Mouse (Mus musculus) embryonic fibroblast, embryonic 13.5 days (primary cell): Measurements from ENCODE around the gene Fam83f. TPM values are rescaled to one million over a fixed set of nuclear protein-coding genes. Genes with fewer than 3 reads are reported as not detected.

ENCODE experiments used
- H3K27ac ChIP-seq: 2 replicates; pipeline ENCODE4 v1.5.1; 2012; ENCODE audit warnings: low read length, control low read depth, inconsistent platforms; ENCODE audit not compliant: insufficient read depth
- H3K4me1 ChIP-seq: 2 replicates; pipeline ENCODE4 v1.6.1; 2011; ENCODE audit warnings: low read length; ENCODE audit not compliant: control insufficient read depth, insufficient read depth
- H3K4me3 ChIP-seq: 2 replicates; pipeline ENCODE4 v1.5.1; 2011; ENCODE audit warnings: mild to moderate bottlenecking, control low read depth, low read length; ENCODE audit not compliant: insufficient read depth
- CTCF ChIP-seq: IDR thresholded peaks from 2 replicates; pipeline ENCODE4 v1.5.1; 2011; ENCODE audit warnings: mild to moderate bottlenecking, control low read depth, low read length, moderate library complexity, borderline replicate concordance; ENCODE audit not compliant: insufficient read depth
- POLR2A ChIP-seq: IDR thresholded peaks from 2 replicates; pipeline ENCODE4 v1.6.1; 2011; ENCODE audit warnings: low read depth, mild to moderate bottlenecking, control low read depth, low read length, moderate library complexity
- polyA plus RNA-seq: library from polyadenylated mRNA; stranded (reverse); fragments of >200 nt; gene quantifications from 2 replicates; pipeline ENCODE4 v1.2.4, GENCODE M21; 2011; ENCODE audit warnings: low read depth; ENCODE audit not compliant: missing spikeins, insufficient read length

Fam83f gene
- polyA plus RNA-seq, 1 experiment: 0.23 TPM

DNA sequence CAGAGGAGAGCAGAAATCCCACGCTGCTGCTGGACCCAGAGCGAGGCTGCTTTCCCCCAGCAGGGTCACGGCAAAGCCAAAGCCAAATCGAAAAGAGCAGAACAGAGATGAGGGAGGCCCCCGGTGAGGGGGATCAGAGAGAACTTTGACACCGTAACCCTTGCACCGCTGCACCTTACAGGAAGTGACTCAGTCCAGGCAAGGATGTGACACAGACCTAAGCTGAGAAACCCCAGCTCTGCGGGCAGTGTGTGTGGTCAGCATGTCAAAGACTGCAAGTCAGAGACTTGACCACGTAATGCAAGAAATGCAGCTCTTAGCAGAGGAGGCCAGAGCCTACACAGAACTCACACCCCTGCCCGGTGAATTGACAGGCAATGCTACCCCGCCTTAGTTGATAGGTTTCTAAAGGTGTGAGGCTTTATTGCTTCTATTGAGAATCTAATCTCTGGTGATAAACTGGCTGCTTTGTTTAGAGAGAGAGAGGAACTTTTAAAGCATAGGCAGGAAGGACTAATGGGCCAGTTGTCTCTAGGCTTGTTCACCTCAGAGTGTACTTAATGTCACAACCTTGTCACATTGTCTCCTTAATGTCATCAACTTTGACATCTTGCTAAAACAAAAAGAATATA is 32.5 kb upstream of the Fam83f start:
- Histone ChIP-seq H3K4me3 (no peak overlapping the region), H3K27ac (no peak overlapping the region), H3K4me1 (peaks cover 11% of the 10 kb centered on the region)
- no peak for TF ChIP-seq POLR2A

DNA sequence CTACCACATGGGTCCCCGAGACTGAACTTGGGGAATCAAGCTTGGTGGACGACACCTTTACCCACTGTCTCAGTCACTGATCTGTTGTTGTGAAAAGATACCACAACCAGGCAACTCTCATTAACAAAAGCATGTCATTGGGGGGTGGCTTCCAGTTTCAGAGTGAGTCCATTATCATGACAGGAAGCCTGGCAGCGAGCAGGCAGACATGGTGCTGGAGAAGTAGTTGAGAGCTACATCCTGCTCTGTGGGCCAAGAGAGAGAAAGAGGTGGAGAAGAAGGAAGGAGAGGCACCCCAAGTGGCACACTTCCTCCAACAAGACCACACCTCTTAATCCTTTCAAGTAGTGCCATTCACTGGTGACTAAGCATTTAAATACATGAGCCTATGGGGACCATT is 31.8 kb upstream of the Fam83f start:
- Histone ChIP-seq H3K4me1 (peaks cover 11% of the 10 kb centered on the region), H3K4me3 (no peak overlapping the region), H3K27ac (no peak overlapping the region)
- no peak for TF ChIP-seq CTCF
- no peak for TF ChIP-seq POLR2A

DNA sequence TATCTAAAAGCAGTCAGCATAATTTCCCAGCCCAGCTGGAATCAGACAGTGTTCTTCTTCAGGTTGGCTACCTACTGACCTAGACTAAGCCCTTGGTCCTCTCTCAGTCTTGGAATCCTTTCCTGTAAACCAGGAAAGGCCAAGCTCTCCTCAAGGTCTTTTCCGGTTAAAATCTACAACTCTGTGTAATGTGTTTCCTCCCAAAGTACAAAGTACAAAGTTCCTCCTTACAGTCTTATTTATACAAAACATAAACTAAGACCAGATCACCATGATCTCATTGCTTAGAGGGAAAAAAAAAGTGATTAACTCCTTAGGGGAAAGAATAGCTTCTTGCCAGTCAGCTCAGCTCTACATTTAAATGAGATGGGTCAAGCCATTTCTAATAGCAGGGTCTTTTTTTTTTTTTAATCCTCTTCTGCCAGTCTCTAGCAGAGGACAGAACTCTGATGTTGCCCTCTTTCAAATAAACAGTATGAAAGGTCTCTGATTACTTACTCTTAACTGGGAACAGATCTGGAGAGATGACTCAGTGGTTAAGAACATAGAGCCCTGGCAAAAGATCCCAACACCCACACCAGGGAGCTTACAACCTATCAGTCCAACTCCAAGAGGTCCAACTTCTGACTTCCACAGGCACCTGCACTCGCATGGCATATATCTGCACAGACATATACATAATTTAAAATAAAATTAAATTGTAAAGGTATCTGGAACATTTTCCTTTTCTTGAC is 29.8 kb upstream of the Fam83f start:
- peaks cover 11% of the 10 kb centered on the region for H3K4me1 ChIP-seq
- no peak overlapping the region for H3K27ac ChIP-seq
- no peak overlapping the region for H3K4me3 ChIP-seq
- TF ChIP-seq POLR2A (no peak), CTCF (no peak)

DNA sequence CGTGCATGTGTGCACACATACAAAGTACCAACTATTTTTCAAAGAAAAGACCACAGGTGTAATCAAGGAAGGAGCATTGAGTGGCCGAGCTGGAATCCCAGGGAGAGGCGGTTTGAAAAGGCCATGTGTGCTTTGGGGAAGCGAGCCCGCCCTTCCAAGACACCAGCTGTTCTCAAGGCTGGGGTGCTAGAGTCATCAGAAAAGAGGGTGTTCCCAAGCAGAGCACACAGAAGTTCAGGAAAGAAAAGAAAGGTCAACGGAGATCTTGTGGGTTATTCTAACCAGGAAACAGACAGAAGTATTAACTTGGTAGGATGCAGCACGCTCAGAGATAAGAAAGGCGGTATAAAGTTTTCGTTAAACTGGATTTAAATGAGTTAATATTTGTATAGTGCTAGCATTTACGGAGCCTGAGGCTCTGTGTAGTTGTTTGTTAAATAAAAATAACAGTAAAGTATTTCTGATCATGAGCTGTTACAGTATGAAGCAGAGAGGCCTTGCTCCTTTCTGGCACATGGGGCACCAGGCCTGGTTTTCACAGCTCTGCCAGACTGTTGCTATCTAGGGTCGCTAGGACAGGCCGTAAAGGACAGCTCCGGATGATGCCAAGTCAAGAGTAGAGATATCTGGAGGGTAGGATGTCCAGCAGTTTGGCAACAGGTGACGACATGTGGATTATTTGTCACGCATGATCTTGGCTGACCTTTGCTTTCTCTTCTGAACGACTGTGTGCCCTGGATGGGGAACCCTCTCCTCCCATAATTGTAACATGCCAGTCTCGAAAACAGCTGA is 26.4 kb upstream of the Fam83f start:
- H3K4me1 ChIP-seq: peaks cover 7% of the 10 kb centered on the region; the same call in 1 of the 2 replicates
- TF ChIP-seq POLR2A (no peak), CTCF (no peak)
- no peak overlapping the region for H3K27ac ChIP-seq
- no peak overlapping the region for H3K4me3 ChIP-seq

DNA sequence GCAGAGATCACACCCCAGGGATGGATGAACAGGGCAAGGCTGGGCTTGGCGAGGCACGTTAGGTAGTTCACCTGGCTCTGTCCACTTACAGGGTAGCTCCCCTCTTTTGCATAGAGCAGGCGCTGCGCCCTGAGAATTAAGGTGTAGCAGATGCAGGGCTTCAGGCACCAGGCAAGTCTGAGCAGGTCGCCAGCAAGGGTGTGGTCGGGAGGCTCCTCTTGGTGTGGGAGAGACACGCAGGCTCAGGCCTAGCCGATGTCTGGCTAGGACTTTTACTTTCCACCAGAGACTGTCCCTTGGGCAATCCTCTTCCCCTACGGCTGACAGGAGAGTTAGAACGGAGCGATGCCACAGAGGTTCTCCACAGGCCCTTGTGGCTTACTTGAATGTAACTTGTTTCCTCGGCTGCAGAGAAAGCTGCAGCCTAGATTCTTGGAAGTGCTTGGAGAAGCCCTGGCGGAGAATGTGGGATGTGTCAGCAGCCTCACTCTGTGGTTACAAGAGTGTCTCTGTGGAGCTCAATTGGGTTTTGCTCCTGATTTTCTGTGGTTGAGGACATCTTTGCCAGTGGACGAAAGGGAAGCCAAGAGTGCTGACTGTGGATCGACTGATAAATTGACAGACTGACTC is 22.6 kb upstream of the Fam83f start:
- Histone ChIP-seq H3K4me1 (peaks cover 4% of the 10 kb centered on the region; the same call in 1 of the 2 replicates), H3K27ac (no peak overlapping the region), H3K4me3 (no peak overlapping the region)
- TF ChIP-seq CTCF: no peak
- TF ChIP-seq POLR2A: no peak

DNA sequence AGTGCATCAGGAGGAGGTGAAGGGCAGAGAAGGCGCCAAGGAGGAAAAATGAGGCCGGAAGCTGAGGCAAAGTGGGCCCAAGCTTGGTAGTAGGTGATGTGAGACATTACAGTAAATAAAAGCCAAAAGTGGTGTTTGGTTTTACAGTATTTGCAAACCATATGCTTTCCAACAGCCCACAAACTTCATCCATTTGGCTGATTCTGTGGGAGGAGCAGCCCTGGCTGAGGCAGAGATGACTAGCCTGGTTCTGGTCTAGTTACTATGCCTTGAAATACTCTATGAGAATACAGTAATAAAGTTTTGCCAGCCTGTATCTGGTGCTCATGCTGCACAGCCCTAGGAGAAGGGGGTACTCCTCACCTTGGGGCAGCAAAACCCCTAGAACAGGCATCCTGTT is 21.2 kb upstream of the Fam83f start:
- Histone ChIP-seq H3K4me1 (peaks cover 6% of the 10 kb centered on the region; the same call in 1 of the 2 replicates), H3K4me3 (no peak overlapping the region), H3K27ac (no peak overlapping the region)
- TF ChIP-seq CTCF (no peak), POLR2A (no peak)

DNA sequence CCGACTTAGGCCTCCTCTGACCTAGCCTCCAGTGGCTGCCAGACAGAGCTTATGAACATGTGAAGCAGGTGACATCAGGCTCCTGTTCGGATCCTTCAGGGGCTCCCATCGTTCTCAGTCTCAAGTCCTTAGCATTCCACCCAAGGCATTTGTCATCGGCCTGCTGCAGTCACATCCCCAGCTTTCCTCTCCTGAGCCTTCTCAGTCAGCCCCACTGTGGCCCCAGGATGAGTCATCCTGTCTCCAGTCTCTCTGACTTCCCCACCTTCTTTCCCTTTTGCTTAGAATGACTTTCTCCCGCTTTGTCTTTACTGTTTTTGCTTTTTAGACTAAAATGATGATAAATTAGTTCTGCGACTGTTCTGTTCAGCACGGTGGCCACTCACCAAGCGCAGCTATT is 17.8 kb upstream of the Fam83f start:
- no peak for TF ChIP-seq CTCF
- no peak for TF ChIP-seq POLR2A
- Histone ChIP-seq H3K27ac (no peak overlapping the region), H3K4me1 (peaks cover 6% of the 10 kb centered on the region; the same call in 1 of the 2 replicates), H3K4me3 (no peak overlapping the region)

DNA sequence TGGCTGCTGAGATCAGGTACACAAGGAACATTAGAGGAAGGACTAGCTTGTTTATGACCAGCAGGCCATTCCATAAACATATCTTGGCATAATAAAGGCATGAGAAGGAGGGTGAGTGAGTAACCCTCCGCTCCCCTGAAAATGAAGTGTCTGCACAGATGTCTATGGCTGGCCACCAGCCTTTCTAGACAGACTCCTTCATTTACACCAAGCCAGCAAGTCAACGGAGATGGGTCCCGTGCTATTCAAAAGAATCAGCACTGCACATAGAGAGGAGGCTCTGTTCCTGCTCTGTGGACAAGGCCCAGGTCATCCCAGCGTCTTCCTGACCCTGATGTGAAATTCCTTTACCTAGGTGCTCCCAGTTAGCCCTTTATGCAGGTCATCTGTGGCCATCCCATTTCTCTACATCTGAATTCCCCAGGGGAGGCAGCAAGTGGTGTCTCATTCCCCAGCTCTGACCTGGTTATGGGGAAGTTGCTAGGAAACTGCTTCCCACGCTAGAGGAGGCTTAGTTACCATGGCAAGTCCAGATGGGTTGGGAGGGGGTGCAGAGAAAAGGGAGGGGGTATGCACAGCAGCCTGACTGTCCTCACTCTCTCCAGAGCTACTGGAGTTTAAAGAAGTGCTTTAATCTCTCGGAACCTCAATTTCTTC is 12.7 kb upstream of the Fam83f start:
- TF ChIP-seq CTCF (no peak), POLR2A (no peak)
- Histone ChIP-seq H3K27ac (no peak overlapping the region), H3K4me1 (peaks cover 4% of the 10 kb centered on the region; the same call in 1 of the 2 replicates), H3K4me3 (no peak overlapping the region)

DNA sequence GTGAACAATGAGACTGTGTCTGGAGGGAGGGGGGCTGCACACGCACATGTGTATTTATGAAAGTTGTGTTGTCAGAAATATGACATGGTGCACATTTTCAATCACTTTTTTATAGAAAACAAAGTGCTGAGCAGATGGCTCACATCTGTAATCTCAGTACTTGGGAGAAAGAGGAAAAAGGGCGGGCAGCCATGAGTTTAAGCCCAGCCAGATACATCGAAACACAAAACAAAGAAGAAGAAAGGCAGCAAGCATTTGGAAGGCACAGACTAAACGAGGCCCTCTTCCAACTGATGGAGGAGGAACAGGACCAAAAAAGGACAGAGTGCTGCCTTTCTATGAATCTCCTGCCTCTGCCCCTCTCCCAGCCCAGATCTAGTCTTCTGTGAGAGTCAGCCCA is 10.7 kb upstream of the Fam83f start:
- Histone ChIP-seq H3K4me1 (no peaks in the 10 kb centered on the region), H3K4me3 (no peak overlapping the region), H3K27ac (no peak overlapping the region)
- TF ChIP-seq CTCF (no peak), POLR2A (no peak)
